Mouse (Mus musculus): ENCODE results near the gene Nln.

DNA sequence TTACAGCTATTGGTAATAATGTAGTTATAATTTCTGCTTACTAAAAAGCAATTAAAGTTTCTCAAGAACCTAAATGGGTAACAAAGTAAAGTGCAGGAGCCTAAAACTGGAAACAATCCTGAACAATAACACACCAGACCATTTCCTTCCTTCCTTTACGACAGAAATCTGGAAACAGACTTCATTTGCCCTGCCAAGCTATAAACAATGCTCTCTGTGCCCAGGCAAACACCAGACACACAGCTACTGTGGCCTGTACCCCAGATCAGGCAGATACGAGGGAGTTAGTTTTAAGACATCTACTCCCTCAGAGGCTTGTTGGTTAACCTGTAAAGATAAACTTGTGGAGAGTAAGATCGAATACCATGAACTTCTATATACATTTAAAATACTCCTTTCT, 38.7 kb downstream of the Nln start:
- TF ChIP-seq POLR2A (IDR thresholded peaks at IDR 0.05; ENCODE audit: low read depth, low read length) (no peak), CTCF (IDR thresholded peaks at IDR 0.05; ENCODE audit: extremely low read depth, insufficient read length, insufficient replicate concordance, low read depth, low read length) (no peak)
